Mouse (Mus musculus) megakaryocyte-erythroid progenitor cell, adult 5-6 weeks (primary cell): ENCODE results near the gene Fosb. TPM values are rescaled to one million over a fixed set of nuclear protein-coding genes. Genes with fewer than 3 reads are reported as not detected.

Experiments
- ATAC-seq: replicated peaks from 2 replicates; pipeline ENCODE4 v1.8.0; 2016; ENCODE audit warnings: mild to moderate bottlenecking, inconsistent platforms; ENCODE audit not compliant: severe bottlenecking, poor library complexity, low FRiP score, low TSS enrichment
- total RNA-seq, 2 experiments: library from RNA; stranded (forward) in 1 of 2; stranded (reverse) in 1 of 2; fragments of 200-1000, 215-1000 nt in 1 of 2; fragments of >200 nt in 1 of 2; fragmentation: Nextera tagmentation in 1 of 2; gene quantifications; 2 replicates each; pipeline ENCODE4 v1.2.3; 2014 to 2017

The Fosb gene
- total RNA-seq, 2 experiments from 2014 or later: 4.2 to 77.0 TPM

DNA sequence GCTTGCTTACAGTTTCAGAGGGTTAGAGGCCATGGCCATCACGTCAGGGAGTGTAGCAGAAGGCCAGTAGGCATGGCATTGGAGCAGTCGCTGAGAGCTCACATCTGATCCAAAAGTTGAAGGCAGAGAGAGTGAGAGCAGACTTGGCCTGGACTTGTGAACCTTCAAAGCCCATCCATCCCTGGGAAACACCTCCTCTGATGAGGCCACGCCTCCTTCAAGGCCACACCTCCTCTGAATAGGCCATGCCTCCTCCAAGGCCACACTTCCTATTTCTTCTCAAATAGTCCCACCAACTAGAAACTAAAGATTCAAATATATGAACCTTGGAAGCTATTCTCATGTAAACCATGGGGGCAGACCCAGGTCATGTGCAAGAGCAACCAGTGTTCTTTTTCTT lies 25.7 kb upstream of the Fosb start:
- no peak; the same call in 1 of the 2 replicates for ATAC-seq

- peak; percentile 78 for ATAC-seq
These were observed 23.0 kb upstream of the Fosb start for GRCm38 (mm10) chr7:19332709-19333352.

DNA sequence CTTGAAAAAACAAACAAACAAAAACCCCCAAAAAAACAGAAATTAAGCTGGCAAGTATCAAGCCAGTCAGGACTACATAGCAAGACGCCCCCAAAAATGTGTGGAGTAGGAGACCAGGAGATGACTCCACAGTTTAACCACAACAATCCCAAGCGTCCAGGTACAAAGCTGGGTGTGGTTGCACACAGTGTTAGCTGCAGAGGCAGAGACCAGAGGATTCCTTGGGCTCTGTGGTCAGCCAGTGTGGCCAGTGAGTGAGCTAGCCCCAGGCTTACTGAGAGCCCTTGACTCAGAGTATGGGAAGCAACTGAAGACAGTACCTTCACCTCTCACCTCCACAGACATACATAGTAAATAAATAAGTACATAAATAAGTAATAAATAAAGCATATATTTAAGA lies 22.1 kb upstream of the Fosb start:
- no peak for ATAC-seq

- no peak for ATAC-seq
These were observed 18.6 kb upstream of the Fosb start for GRCm38 (mm10) chr7:19328425-19328824.

- no peak for ATAC-seq
These were observed 17.9 kb upstream of the Fosb start for GRCm38 (mm10) chr7:19327782-19328181.

- ATAC-seq: peak; percentile 71
These were observed 17.3 kb upstream of the Fosb start for GRCm38 (mm10) chr7:19327128-19327527.

GRCm38 (mm10) chr7:19326359-19326758 lies 16.5 kb upstream of the Fosb start:
- ATAC-seq: peak; percentile 56

DNA sequence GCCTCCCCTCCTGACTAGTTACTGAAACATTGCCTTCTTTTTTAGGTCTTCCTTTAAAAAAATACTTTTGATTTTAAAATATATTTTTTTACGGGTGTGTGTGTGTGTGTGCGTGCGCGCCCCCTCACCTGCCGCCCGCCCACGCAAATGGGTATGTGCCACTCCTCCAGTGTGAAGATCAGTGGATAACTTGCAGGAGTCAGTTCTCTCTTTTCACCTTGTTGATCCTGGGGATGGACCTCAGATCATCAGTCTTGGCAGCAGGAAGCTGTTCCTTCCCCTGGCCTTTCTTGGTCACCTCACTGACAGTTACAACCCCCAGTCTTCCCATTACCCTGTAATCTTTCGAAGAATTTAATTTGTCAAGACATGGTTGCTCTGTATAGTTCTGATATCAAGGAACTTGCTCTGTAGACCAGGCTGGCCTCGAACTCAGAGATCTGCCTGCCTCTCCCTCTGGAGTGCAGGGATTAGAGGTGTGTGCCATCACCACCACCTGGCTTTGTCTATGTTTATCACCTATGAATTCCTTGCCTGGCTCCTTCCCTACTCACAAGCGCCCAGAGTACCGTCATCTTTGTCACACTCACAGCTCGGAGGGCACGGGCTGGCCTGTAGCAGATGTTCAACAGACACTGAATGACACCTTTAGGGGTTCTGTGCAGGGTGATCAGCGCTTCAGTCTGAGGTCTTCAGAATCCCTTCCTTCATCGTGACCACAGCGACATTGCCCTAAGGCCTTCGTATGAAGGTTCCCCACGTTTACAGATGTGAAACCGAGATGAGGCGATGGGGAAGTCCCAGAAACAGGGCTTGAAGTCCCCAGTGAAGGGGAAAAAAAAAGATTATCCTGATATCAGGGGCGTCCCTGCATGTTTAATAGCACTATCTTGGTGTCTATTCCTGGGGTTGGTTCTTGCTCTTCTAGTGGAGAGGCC lies 15.7 kb upstream of the Fosb start:
- peak; percentile 22 for ATAC-seq

GRCm38 (mm10) chr7:19324221-19324620 lies 14.4 kb upstream of the Fosb start:
- ATAC-seq: no peak

DNA sequence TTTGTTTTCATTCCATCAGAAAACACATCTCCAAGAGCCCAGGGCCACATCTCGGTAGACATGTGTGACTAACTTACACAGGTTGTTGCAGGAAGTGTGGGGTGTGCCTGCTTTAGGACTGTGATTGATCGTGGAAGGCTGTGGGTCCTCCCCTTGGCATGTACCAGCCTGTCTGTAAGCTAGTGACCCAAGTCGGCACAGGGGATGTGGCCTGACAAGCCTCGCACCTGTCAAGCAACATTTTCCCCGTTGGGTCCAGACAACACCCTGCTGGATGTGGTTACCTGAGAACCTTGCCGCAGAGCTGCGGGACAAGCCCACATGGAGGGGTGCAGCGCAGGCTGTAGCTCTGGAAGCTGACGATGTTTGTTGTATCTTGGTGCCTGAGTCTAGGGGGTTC lies 12.6 kb upstream of the Fosb start:
- no peak for ATAC-seq

DNA sequence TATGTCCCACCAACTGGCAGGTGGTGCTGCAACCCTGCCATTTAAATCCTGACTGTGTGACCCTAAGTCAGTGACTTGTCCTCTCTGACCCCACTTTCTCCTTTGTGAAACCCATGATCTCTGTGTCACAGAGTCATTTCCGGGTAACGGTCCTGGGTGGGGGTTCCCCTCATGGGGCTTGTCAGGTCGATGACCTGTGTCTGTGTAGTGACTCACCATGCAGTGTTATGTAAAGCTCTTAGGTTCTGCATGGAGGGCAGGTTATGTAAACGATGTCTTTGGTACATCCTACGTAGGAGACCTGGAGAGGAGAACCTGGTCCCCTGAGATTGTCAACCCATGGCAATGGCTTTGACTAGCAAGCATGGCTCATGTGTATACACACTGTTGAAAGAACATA lies 11.6 kb upstream of the Fosb start:
- no peak for ATAC-seq

DNA sequence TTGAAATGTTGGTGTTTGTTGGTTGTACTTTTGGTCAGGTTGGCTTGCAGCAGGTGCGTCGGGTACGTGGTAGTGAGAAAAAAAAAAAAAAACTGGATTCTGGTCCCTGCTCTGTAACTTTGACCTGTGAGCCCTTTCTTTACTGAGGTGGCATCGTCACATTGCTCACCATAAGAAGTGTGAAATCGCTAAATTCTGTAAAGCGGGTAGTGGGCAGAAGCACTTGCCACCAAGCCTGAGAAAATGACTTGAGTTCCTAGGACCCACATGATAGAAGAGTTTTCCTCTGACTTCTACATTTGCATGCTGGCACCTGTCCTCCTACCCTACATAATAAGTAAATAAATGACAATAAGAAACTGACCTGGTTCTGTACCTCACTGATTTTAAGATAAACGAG lies 10.8 kb upstream of the Fosb start:
- ATAC-seq: no peak

- peak; percentile 94 for ATAC-seq
These were observed 10.1 kb upstream of the Fosb start for GRCm38 (mm10) chr7:19319906-19320305.

DNA sequence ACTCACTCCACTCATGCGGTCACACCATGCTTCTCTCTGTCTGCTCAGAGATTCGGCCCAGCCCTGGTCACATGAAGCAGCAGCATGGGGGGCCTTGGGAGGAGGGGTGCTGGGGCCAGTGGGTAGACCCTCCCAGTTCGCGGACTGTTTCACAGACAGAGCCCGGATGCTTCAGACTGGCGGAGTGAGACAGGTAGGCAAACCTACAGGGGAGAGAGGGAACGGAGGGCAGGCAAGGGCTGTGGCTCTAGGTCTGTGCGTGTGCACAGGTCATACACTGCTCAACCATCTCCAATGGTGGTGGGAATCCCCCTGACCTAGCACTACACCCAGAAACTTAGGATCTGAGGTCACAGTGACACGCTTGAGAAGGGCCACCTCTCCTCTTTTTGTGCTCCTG lies 9.6 kb upstream of the Fosb start:
- peak; percentile 6; the same call in 1 of the 2 replicates for ATAC-seq

DNA sequence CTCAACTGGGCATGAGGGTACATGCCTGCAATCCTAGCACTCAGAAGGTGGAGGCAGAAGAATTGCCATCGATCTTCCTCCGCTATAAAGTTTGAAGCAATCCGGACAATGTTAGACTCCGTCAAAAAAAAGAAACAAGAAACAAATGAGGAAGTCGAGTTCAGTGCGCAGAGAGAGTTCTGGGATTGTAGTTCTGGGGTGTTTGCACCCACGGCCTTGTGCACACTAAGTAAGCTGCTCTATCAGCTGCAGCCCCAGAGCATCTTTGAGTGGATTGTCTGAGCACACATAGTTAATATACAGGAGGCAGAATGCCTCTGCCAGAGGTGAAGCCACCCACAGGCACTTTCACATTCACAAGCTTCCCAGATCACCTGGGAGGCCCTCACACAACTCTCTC lies 8.8 kb upstream of the Fosb start:
- ATAC-seq: no peak

GRCm38 (mm10) chr7:19318201-19318600 lies 8.3 kb upstream of the Fosb start:
- no peak for ATAC-seq

GRCm38 (mm10) chr7:19316451-19317161 lies 6.8 kb upstream of the Fosb start:
- ATAC-seq: no peak

GRCm38 (mm10) chr7:19314033-19314432 lies 4.2 kb upstream of the Fosb start:
- no peak for ATAC-seq

DNA sequence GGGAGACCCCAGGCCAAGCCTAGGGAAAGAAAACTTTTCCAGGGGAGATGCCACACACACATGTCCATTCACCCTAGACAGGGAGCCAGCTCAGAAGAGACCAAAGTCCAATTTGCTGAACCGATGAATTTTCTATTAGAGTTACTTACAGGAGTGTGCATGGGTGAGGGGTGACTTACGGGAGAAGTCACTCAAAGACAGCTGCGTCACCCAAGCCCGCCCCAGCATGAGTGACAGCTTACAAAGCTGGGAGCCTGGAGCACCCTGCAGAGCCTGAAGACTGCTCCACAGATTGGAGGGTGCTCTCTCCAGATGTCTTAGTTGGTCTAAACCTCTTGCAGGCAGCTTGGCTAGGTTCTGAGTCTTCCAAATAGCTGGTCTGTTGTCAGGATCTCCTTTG lies 2.1 kb upstream of the Fosb start:
- ATAC-seq: no peak

DNA sequence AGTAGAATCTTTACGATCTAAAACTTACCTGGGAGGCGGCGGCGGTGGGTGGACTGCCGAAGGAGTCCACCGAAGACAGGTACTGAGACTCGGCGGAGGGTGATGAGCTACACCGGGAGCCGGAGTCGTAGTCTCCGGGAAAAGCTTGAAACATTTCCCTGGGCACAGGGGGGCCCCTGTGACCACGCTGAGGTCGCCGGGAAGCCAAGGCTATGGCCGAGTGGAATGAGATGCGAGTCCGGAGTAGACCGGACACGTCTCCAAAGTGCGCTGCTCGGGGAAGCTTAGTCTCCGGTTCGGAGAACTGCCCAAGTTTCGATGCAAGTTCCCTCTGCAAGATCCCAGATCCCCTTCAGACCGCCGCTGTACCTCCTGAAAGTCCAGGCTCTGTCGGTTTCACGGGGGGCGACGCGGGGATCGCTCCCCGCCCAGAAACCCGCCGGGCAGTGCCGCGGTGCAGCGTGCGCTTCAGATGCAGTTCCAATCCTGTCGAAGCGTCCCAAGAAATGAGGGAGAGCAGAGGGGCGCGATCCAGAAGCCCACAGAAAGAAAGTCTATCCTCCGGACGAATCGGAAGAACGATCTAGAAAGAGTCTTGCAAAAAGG lies 470 bp downstream of the Fosb start:
- ATAC-seq: no peak
